Mouse (Mus musculus): ENCODE data around the gene Flvcr1. TPM values are rescaled to one million over a fixed set of nuclear protein-coding genes. Genes with fewer than 3 reads are reported as not detected.

Gene Flvcr1
- polyA plus RNA-seq, 1 experiment from 2014 or later = 5.6 TPM

DNA sequence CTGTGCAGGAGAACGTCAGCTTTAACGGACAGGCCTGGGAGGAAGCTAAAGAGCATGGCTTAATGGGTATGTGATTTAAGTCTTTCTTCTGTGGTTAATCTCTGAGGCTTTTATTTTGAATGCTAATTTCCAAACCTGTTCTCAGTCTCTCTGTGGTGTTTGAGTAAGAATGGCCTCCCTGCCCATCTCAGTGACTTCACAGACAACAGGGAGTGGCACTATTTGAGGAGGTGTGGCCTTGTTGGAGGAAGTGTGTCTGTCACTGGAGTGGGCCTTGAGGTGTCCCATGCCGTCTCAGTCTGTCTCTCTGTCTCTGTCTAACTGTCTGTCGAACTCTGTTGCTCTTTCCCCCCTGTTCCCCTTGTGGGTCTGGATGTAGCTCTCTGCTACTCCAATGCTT is 39.2 kb upstream of the Flvcr1 start:
- no peak overlapping the region for H3K4me2 ChIP-seq
- ATAC-seq (replicated peaks; ENCODE audit: insufficient number of reproducible peaks, low FRiP score, low TSS enrichment) = no peak
- WGBS (ENCODE audit: insufficient replicate concordance) = 83% methylated on average over 4 of the region's 4 CpGs
- H3K9me3 ChIP-seq (replicated peaks; ENCODE audit: control insufficient read depth, low read length) = no peaks in the 10 kb centered on the region
- no peak overlapping the region for H3K9ac ChIP-seq (ENCODE audit: low read depth, low read length)
- H3K4me3 ChIP-seq (ENCODE audit: low read depth, low read length) = no peak overlapping the region
- H3K27ac ChIP-seq (ENCODE audit: low read depth, low read length) = no peak overlapping the region
- no peaks in the 10 kb centered on the region for H3K27me3 ChIP-seq (ENCODE audit: control insufficient read depth, insufficient read depth, low read length)
- H3K36me3 ChIP-seq (ENCODE audit: control insufficient read depth, insufficient read depth, low read length) = peaks cover 21% of the 10 kb centered on the region
- H3K4me1 ChIP-seq (ENCODE audit: control insufficient read depth, insufficient read depth, low read length) = peaks cover 4% of the 10 kb centered on the region

DNA sequence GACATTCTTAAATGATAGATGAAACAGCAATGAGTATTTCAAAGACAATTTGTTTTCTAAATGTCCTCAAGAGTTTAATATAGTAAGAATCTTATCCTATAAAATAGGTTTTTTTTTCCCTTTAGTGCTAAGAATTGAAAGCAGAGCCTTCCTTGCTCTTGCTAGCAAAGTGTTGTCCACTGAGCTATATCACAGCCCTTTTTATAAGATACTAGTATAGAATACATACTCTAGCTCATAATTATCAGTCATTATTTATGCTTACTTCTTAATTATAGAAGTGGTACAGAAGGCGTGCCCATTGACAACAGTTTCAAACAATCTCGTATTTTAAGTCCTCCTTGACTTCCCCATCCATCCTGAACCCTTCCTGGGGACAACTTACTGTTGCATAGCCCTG is 38.6 kb upstream of the Flvcr1 start:
- 81% methylated on average over 2 of the region's 2 CpGs for WGBS (ENCODE audit: insufficient replicate concordance)
- no peak overlapping the region for H3K27ac ChIP-seq (ENCODE audit: low read depth, low read length)
- no peaks in the 10 kb centered on the region for H3K27me3 ChIP-seq (ENCODE audit: control insufficient read depth, insufficient read depth, low read length)
- H3K4me1 ChIP-seq (ENCODE audit: control insufficient read depth, insufficient read depth, low read length) = peaks cover 4% of the 10 kb centered on the region
- no peak overlapping the region for H3K4me2 ChIP-seq
- no peak overlapping the region for H3K4me3 ChIP-seq (ENCODE audit: low read depth, low read length)
- no peaks in the 10 kb centered on the region for H3K9me3 ChIP-seq (replicated peaks; ENCODE audit: control insufficient read depth, low read length)
- H3K9ac ChIP-seq (ENCODE audit: low read depth, low read length) = no peak overlapping the region
- H3K36me3 ChIP-seq (ENCODE audit: control insufficient read depth, insufficient read depth, low read length) = peaks cover 15% of the 10 kb centered on the region
- no peak for ATAC-seq (replicated peaks; ENCODE audit: insufficient number of reproducible peaks, low FRiP score, low TSS enrichment)

DNA sequence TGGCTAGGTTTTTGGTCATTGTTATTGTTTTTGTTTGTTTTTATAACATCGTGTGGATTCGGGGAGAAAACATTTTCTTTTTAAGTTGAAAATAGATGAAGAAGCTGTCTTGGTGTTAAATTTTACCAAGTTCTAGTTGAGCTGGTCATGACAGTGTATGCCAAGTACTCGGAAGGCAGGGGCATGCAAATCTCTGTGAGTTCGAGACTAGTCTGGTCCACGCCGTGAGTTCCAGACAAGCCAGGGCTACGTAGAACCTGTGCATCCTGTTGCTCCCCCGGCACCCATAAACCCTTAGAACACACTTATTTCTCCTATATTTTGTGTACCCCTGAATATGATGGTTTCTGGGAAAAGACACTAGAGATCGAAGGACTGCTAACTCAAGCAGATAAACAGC is 37.7 kb upstream of the Flvcr1 start:
- no peak overlapping the region for H3K27ac ChIP-seq (ENCODE audit: low read depth, low read length)

DNA sequence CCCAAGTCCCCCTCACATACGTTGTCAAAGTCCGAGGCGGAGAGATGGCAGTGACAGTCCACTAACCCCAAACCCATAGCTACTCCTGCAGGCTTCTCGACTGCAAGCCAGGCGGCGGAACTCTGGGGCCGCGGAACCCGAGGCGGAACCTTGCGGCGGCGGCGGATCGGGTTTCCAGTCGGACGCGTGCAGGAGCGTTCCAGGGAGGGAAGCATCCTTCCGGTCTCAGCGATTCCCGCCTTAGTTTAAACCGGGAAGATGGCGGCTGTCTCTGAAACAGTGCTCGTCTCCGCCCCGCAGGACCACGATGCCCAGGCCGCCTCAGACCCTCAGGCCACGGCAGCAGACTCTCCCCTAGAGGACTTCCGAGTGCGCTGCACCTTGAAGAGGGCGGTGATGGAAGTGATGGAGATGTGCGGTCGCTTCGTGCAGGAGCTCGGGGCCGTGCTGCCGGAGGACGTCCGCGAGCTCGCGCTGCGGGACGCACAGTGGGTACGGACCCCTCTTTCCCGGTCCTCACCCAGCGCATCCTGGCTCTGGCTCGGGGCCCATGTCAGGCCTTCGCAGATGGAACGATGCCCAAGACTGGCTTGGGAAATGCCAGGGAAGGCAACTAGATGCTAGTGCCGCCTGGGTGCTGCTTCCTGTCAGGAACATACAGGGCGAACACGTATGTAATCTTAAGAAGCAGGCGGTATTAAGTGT is 37.0 kb upstream of the Flvcr1 start, which contains the start of the genes Tatdn3 and Nsl1:
Tatdn3 (minus strand) TSS at position 152 of the 705 bp plus-strand sequence.
Nsl1 (plus strand) TSS at position 232 of the 705 bp plus-strand sequence.
- no peaks in the 10 kb centered on the region for H3K27me3 ChIP-seq (ENCODE audit: control insufficient read depth, insufficient read depth, low read length)
- peak within 1 kb of the TSS; percentile 93 for H3K9ac ChIP-seq (ENCODE audit: low read depth, low read length)
- peak; percentile 87 for ATAC-seq (replicated peaks; ENCODE audit: insufficient number of reproducible peaks, low FRiP score, low TSS enrichment)
- no peaks in the 10 kb centered on the region for H3K9me3 ChIP-seq (replicated peaks; ENCODE audit: control insufficient read depth, low read length)
- H3K4me2 ChIP-seq = peak within 1 kb of the TSS; percentile 75
- H3K4me1 ChIP-seq (ENCODE audit: control insufficient read depth, insufficient read depth, low read length) = peaks cover 4% of the 10 kb centered on the region
- peak within 1 kb of the TSS; percentile 54; the same call in 1 of the 2 replicates for H3K27ac ChIP-seq (ENCODE audit: low read depth, low read length)
- peak within 1 kb of the TSS; percentile 94 for H3K4me3 ChIP-seq (ENCODE audit: low read depth, low read length)
- H3K36me3 ChIP-seq (ENCODE audit: control insufficient read depth, insufficient read depth, low read length) = peaks cover 5% of the 10 kb centered on the region; the same call in 1 of the 2 replicates
- under 1% methylated on average over 56 of the region's 56 CpGs for WGBS (ENCODE audit: insufficient replicate concordance)

More for the DNA sequence above, 37.7 kb upstream of the Flvcr1 start:
- H3K9ac ChIP-seq (ENCODE audit: low read depth, low read length) = peak overlapping the region; percentile 93
- no peaks in the 10 kb centered on the region for H3K27me3 ChIP-seq (ENCODE audit: control insufficient read depth, insufficient read depth, low read length)
- H3K9me3 ChIP-seq (replicated peaks; ENCODE audit: control insufficient read depth, low read length) = no peaks in the 10 kb centered on the region
- H3K36me3 ChIP-seq (ENCODE audit: control insufficient read depth, insufficient read depth, low read length) = peaks cover 10% of the 10 kb centered on the region
- peak overlapping the region; percentile 94 for H3K4me3 ChIP-seq (ENCODE audit: low read depth, low read length)
- H3K4me1 ChIP-seq (ENCODE audit: control insufficient read depth, insufficient read depth, low read length) = peaks cover 4% of the 10 kb centered on the region
- no peak for ATAC-seq (replicated peaks; ENCODE audit: insufficient number of reproducible peaks, low FRiP score, low TSS enrichment)
- 57% methylated on average over 9 of the region's 9 CpGs for WGBS (ENCODE audit: insufficient replicate concordance)
- peak overlapping the region; percentile 75 for H3K4me2 ChIP-seq

DNA sequence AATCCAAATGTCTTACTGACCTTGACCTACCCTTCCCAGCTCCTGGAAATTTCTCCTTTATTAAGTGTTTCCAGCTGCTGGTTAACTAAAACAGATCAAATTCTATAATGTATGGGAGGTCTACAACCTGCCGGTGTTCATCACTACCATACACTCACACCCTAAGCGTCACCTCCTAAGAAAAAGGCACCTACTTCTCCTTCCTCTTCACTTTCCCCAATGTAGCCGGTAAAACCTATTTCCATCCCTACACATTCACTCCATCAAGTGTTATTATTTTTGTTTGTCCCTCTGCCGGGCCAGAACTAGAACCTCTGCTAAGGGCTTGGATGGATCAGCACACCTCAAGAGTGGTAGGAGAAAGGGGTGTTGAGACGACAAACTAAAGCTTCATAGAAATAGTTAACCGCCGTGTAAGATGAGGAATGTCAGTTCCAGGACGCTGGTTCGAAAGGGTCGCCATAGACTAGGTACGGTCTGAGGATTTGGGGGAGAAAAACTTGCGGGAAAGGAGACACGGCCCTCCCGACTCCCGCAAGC is 36.4 kb upstream of the Flvcr1 start:
- WGBS (ENCODE audit: insufficient replicate concordance) = 9% methylated on average over 15 of the region's 15 CpGs
- no peaks in the 10 kb centered on the region for H3K27me3 ChIP-seq (ENCODE audit: control insufficient read depth, insufficient read depth, low read length)
- H3K4me3 ChIP-seq (ENCODE audit: low read depth, low read length) = peak overlapping the region; percentile 94
- ATAC-seq (replicated peaks; ENCODE audit: insufficient number of reproducible peaks, low FRiP score, low TSS enrichment) = no peak
- H3K36me3 ChIP-seq (ENCODE audit: control insufficient read depth, insufficient read depth, low read length) = peaks cover 5% of the 10 kb centered on the region; the same call in 1 of the 2 replicates
- peak overlapping the region; percentile 93 for H3K9ac ChIP-seq (ENCODE audit: low read depth, low read length)
- H3K4me2 ChIP-seq = peak overlapping the region; percentile 75
- no peaks in the 10 kb centered on the region for H3K9me3 ChIP-seq (replicated peaks; ENCODE audit: control insufficient read depth, low read length)
- H3K27ac ChIP-seq (ENCODE audit: low read depth, low read length) = no peak overlapping the region; the same call in 1 of the 2 replicates
- peaks cover 4% of the 10 kb centered on the region for H3K4me1 ChIP-seq (ENCODE audit: control insufficient read depth, insufficient read depth, low read length)

DNA sequence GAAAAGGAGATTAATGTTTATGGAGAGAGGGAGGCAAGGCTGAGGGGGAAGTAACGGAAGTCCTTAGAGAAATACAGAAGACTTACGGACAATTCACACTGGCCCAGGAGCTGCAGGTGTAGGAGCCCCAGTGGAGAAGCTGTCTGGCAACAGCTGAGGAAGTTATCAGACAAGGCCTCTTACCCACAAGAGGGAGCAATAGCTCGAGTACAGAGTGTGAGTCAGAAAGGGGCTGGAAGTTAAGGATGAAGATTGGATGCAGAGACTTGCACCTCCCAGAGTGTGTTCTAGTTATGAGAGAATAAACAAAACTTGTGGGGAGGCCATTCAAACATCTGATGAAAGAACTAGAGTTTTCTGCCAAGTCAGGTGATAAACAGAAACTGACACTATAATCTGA is 31.5 kb upstream of the Flvcr1 start:
- WGBS (ENCODE audit: insufficient replicate concordance) = 60% methylated on average over 3 of the region's 3 CpGs
- H3K9me3 ChIP-seq (replicated peaks; ENCODE audit: control insufficient read depth, low read length) = no peaks in the 10 kb centered on the region
- H3K36me3 ChIP-seq (ENCODE audit: control insufficient read depth, insufficient read depth, low read length) = no peaks in the 10 kb centered on the region
- H3K4me1 ChIP-seq (ENCODE audit: control insufficient read depth, insufficient read depth, low read length) = no peaks in the 10 kb centered on the region; the same call in 1 of the 2 replicates
- no peak overlapping the region for H3K9ac ChIP-seq (ENCODE audit: low read depth, low read length)
- no peak overlapping the region for H3K4me3 ChIP-seq (ENCODE audit: low read depth, low read length)
- H3K4me2 ChIP-seq = no peak overlapping the region
- H3K27me3 ChIP-seq (ENCODE audit: control insufficient read depth, insufficient read depth, low read length) = no peaks in the 10 kb centered on the region
- no peak overlapping the region for H3K27ac ChIP-seq (ENCODE audit: low read depth, low read length)
- ATAC-seq (replicated peaks; ENCODE audit: insufficient number of reproducible peaks, low FRiP score, low TSS enrichment) = no peak

DNA sequence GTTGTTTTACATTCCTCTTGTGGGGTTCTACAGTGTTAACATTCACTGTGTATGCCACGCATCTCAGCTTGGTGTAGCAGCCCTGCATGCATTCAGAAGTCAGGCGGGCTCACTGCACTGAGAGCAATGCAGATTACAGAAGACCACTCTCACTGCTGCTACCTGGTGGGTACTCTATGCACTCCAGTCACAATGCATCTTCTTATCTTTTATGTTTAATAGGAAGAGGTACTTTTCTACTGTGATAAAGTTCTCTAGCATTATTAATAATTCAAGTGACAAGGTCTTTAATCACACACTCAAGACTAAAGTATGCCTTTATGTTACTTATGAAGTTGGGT is 29.5 kb upstream of the Flvcr1 start:
- Histone ChIP-seq H3K27ac (ENCODE audit: low read depth, low read length) (peak overlapping the region; percentile 87), H3K36me3 (ENCODE audit: control insufficient read depth, insufficient read depth, low read length) (no peaks in the 10 kb centered on the region), H3K9me3 (replicated peaks; ENCODE audit: control insufficient read depth, low read length) (no peaks in the 10 kb centered on the region), H3K4me2 (no peak overlapping the region), H3K4me1 (ENCODE audit: control insufficient read depth, insufficient read depth, low read length) (no peaks in the 10 kb centered on the region; the same call in 1 of the 2 replicates), H3K9ac (ENCODE audit: low read depth, low read length) (no peak overlapping the region), H3K27me3 (ENCODE audit: control insufficient read depth, insufficient read depth, low read length) (no peaks in the 10 kb centered on the region), H3K4me3 (ENCODE audit: low read depth, low read length) (no peak overlapping the region)
- peak; percentile 12; the same call in 1 of the 2 replicates for ATAC-seq (replicated peaks; ENCODE audit: insufficient number of reproducible peaks, low FRiP score, low TSS enrichment)
- 61% methylated on average over 2 of the region's 2 CpGs for WGBS (ENCODE audit: insufficient replicate concordance)

DNA sequence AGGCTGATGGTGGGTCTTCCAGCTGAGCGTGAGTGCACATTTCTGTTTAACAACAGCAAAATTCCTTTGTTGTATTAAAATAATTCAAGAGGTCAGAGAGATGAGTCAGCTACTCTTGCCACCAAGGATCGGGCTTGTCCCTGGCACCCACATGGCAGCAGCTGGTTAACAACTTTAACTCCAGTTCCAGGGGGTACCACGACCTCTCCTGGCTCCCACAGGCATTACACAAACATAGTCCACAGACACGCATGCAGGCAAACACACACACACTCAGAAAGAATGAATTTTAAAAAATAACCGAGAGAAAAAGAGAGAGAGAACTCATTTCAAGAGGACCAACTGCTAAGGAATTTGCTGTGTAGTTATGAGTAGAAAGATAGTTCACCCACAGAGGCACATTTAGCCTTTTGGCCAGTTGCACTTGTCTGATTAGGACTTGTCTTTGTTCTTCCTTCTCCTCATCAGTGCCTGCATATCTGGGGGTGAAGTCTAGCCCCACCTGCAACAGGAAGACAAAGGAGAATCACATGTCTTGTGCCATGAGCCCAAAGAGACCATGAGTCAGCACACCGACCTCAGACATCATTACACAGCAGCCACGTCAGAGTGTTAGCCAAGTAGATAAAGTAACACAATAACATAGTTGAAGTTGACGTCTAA is 29.0 kb upstream of the Flvcr1 start:
- ATAC-seq (replicated peaks; ENCODE audit: insufficient number of reproducible peaks, low FRiP score, low TSS enrichment) = peak; percentile 89
- H3K4me3 ChIP-seq (ENCODE audit: low read depth, low read length) = no peak overlapping the region
- H3K4me1 ChIP-seq (ENCODE audit: control insufficient read depth, insufficient read depth, low read length) = no peaks in the 10 kb centered on the region; the same call in 1 of the 2 replicates
- H3K27me3 ChIP-seq (ENCODE audit: control insufficient read depth, insufficient read depth, low read length) = no peaks in the 10 kb centered on the region
- H3K9me3 ChIP-seq (replicated peaks; ENCODE audit: control insufficient read depth, low read length) = no peaks in the 10 kb centered on the region
- no peak overlapping the region for H3K9ac ChIP-seq (ENCODE audit: low read depth, low read length)
- peak overlapping the region; percentile 22 for H3K4me2 ChIP-seq
- H3K36me3 ChIP-seq (ENCODE audit: control insufficient read depth, insufficient read depth, low read length) = no peaks in the 10 kb centered on the region
- peak overlapping the region; percentile 87 for H3K27ac ChIP-seq (ENCODE audit: low read depth, low read length)
- WGBS (ENCODE audit: insufficient replicate concordance) = 67% methylated on average over 8 of the region's 8 CpGs

All from heart, embryonic 11.5 days (tissue).